Mouse (Mus musculus) left cerebral cortex, adult 2 months (tissue): Measurements from ENCODE around the gene Zfp446. TPM values are rescaled to one million over a fixed set of nuclear protein-coding genes. Genes with fewer than 3 reads are reported as not detected.

Experiments
- DNase-seq, 2 experiments: peaks; one replicate each; pipeline ENCODE4 v3.0.0; 2021 to 2022; ENCODE audit warnings: low spot score in 2 of 2, mixed read lengths in 1 of 2; ENCODE audit errors: extremely low spot score in 1 of 2
- H3K27ac ChIP-seq: fragments of 200-600 bp; 2 replicates; pipeline ENCODE4 v1.8.1; 2022
- H3K4me3 ChIP-seq: fragments of 200-600 bp; 2 replicates; pipeline ENCODE4 v1.8.1; 2022
- CTCF ChIP-seq: fragments of 200-600 bp; IDR thresholded peaks from 2 replicates; pipeline ENCODE4 v1.8.1; 2022; ENCODE audit warnings: antibody characterized with exemption, mild to moderate bottlenecking, moderate library complexity
- intact Hi-C: fragments of 180-260 bp; cut with DNase I; formaldehyde crosslinking; loops from one replicate; pipeline ENCODE4 v1.15.1; 2025
- total RNA-seq, 2 experiments: library from RNA; stranded (reverse); gene quantifications; 2 replicates each; pipeline ENCODE4 v1.2.3; 2021

Zfp446 gene
- total RNA-seq, 2 experiments from 2014 or later: 7.9 to 9.0 TPM

DNA sequence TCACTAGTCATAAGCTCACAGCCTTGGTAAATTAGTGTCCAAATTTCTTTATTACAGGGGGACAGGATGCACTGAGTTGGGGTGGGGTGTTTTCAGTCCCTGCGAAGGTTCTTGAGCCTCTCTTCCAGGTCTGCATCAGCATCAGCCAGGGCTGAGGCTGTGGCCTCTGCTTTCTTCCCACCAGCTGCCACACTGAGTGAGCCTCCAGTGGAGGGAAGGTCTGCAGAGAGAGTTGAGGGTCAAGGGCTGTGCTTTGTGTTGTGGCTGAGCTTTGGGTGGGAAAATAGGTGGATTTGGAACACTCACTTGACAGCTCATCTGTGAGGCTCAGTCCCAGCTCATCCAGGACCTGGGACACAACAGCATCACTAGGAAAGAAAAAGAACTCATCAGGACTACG, 54.3 kb downstream of the Zfp446 start:
- intact Hi-C loops: no loop called here
- no peak for DNase-seq
- no peak overlapping the region for H3K4me3 ChIP-seq
- no peak overlapping the region for H3K27ac ChIP-seq
- no peak for TF ChIP-seq CTCF

DNA sequence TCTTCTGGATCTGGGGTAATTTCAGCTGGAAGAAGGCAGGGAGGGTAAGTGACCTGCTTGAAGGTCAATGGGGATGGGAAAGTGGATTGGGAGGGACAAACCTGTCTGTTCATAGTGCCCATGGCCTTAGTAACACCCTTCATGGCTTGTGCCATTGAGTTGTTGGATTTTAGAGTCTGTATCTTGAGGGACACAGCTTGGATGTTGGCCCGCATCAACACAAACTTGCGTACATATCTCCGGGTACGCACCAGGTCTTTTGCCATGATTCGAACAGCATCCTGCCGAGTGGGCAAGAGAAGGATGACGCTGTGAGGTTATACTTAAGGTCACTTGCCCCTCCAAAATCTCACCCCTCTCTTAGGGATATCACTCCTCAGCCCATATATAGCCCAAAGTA, 54.9 kb downstream of the Zfp446 start:
- intact Hi-C loops: no loop called here
- no peak overlapping the region for H3K4me3 ChIP-seq
- TF ChIP-seq CTCF: no peak
- no peak overlapping the region for H3K27ac ChIP-seq
- DNase-seq: no peak

DNA sequence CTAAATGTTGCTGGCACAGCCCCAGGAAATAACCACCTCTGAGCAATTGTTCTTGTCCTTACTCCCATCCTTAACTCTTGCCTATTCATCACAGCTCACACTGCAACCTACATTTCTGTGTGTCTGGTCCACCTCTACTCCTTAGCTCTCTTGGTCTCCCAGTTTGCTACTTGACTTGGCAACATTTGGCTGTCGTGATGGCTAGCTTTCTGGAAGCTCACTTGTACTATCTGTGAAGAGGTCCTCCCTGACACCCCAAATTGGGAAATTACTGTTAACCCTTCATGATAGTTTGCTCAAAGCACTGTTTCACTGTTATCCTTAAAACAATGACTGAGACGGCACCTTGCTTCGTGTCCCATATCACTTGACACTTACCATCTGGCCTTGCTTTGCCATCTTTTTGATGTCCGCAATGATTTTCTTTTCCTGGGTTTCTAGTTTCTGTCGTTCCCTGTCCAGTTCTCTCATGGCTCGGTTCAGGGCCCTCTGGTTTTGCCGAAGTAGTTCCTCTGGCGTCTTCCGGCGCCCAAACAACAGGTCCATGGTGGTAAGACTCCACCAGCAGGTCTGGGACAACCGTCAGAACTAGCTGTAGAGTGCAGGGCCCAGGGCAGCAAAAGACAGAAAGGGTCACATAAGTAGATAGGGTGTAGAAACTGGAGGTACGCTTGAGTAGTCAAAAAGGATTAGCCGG, 56.0 kb downstream of the Zfp446 start:
- no peak for TF ChIP-seq CTCF
- intact Hi-C loops: loop anchor here (1.0 kb wide), 1 partner anchor 9 kb away; no protein-coding TSS in a partner anchor
- Histone ChIP-seq H3K27ac (peak overlapping the region; percentile 83), H3K4me3 (peak overlapping the region; percentile 50)
- no peak for DNase-seq

DNA sequence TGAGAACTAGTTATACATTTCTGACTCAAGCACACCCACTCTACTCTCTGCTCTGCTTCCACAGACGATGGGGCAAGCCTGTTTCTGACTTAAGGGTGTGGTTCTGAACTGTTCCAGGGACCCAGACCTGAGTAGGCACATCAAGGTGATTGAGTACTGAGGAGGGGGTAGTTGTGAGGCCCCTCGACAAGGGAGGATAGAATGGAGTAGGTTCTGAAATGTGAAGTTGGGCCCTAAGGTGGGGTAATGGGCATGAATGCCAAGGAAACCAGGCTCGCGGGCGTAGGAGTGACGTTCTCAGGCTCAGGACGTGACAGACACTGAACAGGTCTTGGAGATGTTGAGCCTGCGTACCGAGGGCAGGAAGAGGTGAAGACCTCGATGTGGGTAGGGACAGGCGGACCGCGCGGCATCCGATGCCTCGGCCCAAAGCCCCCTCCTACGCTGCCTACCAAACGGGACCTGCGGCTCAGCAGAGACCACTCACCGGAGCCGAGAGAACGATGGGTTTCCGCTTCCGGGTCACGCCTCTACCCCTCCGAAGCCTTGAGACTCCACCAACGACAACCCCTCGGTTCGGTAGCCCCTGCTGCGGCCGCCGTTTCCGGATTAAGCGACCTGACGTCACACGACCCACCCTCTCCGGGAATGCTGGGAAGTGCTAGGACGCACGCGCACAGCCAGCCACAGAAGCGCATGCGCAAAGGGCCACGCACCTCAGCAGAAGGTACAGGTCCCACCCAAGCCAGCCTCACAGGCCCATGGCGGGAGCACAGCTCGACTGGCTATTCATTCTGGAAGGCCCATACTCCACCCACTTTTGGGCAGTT, 56.7 kb downstream of the Zfp446 start, which contains the start of gene Chmp2a:
Chmp2a (minus strand) TSS at position 660 of the 830 bp plus-strand sequence.
- Histone ChIP-seq H3K4me3 (peak within 1 kb of the TSS; percentile 50), H3K27ac (peak within 1 kb of the TSS; percentile 83)
- peak; percentile 98 for DNase-seq
- TF ChIP-seq CTCF: no peak
- intact Hi-C loops: loop anchor here (1.0 kb wide), 1 partner anchor 10 kb away; no protein-coding TSS in a partner anchor

Other genes starting within 250 kb of the Zfp446 start
- under 1 TPM in 1 of 2 experiments, not detected in 1; 0.07 TPM for gene Vmn2r56, start 242.8 kb upstream of the Zfp446 start, total RNA-seq
- 10 to 100 TPM; 20.0 to 22.3 TPM for gene Zscan18, start 174.2 kb upstream of the Zfp446 start, total RNA-seq
- 10 to 100 TPM; 22.9 to 24.6 TPM for gene Zfp329, start 159.0 kb upstream of the Zfp446 start, total RNA-seq
- 10 to 100 TPM; 12.5 to 13.5 TPM for gene Zfp110, start 143.1 kb upstream of the Zfp446 start, total RNA-seq
- 1 to 10 TPM; 8.0 to 8.2 TPM for gene Zfp128, start 96.7 kb upstream of the Zfp446 start, total RNA-seq
- 10 to 100 TPM; 16.2 to 17.0 TPM for gene Zscan22, start 80.0 kb upstream of the Zfp446 start, total RNA-seq
- gene Rps5, start 55.6 kb upstream of the Zfp446 start, total RNA-seq: 100 to 1,000 TPM; 374 to 377 TPM
- 1 to 10 TPM; 1.1 to 1.2 TPM for gene Rnf225, start 50.4 kb upstream of the Zfp446 start, total RNA-seq
- gene Zfp324, start 12.0 kb upstream of the Zfp446 start, total RNA-seq: 10 to 100 TPM; 11.0 TPM
- gene Slc27a5, start 20.3 kb downstream of the Zfp446 start, total RNA-seq: under 1 TPM in 1 of 2 experiments, not detected in 1; 0.44 TPM
- 100 to 1,000 TPM; 220 to 221 TPM for gene Trim28, start 21.3 kb downstream of the Zfp446 start, total RNA-seq
- 10 to 100 TPM; 34.0 to 35.8 TPM for gene Zbtb45, start 32.2 kb downstream of the Zfp446 start, total RNA-seq
- gene Chmp2a, start 57.0 kb downstream of the Zfp446 start, total RNA-seq: 100 to 1,000 TPM; 134 to 150 TPM
- 100 to 1,000 TPM; 220 to 227 TPM for gene Ube2m, start 60.4 kb downstream of the Zfp446 start, total RNA-seq
- gene Mzf1, start 76.9 kb downstream of the Zfp446 start, total RNA-seq: 10 to 100 TPM; 10.2 to 10.6 TPM
- not detected for gene Vmn1r85, start 117.3 kb downstream of the Zfp446 start, total RNA-seq
- gene Vmn1r86, start 142.1 kb downstream of the Zfp446 start, total RNA-seq: not detected
- gene Vmn1r87, start 162.3 kb downstream of the Zfp446 start, total RNA-seq: not detected
- under 1 TPM; 0.07 to 0.16 TPM for gene Vmn1r88, start 181.7 kb downstream of the Zfp446 start, total RNA-seq
- gene Vmn1r89, start 235.2 kb downstream of the Zfp446 start, total RNA-seq: not detected